Mouse (Mus musculus): ENCODE data around the gene Ccdc153. TPM values are rescaled to one million over a fixed set of nuclear protein-coding genes. Genes with fewer than 3 reads are reported as not detected.

Ccdc153 gene
- polyA plus RNA-seq, 1 experiment, result not detected

- TF ChIP-seq CTCF (IDR thresholded peaks at IDR 0.05; ENCODE audit: low read depth, low read length) (no peak), POLR2A (IDR thresholded peaks at IDR 0.05; ENCODE audit: borderline replicate concordance, low read depth, low read length) (no peak)
- no peak overlapping the region for H3K4me3 ChIP-seq (ENCODE audit: insufficient read depth, low read length)
- peaks cover 21% of the 10 kb centered on the region for H3K4me1 ChIP-seq (ENCODE audit: control insufficient read depth, insufficient read depth, low read length)
- no peak overlapping the region for H3K27ac ChIP-seq (ENCODE audit: insufficient read depth, low read depth, low read length)
These were observed 1.8 kb upstream of the Ccdc153 start for GRCm38 (mm10) chr9:44238501-44239190.

- Histone ChIP-seq H3K4me1 (ENCODE audit: control insufficient read depth, insufficient read depth, low read length) (peaks cover 21% of the 10 kb centered on the region), H3K4me3 (ENCODE audit: insufficient read depth, low read length) (no peak overlapping the region), H3K27ac (ENCODE audit: insufficient read depth, low read depth, low read length) (no peak overlapping the region)
- TF ChIP-seq POLR2A (IDR thresholded peaks at IDR 0.05; ENCODE audit: borderline replicate concordance, low read depth, low read length) (no peak), CTCF (IDR thresholded peaks at IDR 0.05; ENCODE audit: low read depth, low read length) (peak; percentile 95)
These were observed 1.0 kb upstream of the Ccdc153 start for GRCm38 (mm10) chr9:44239447-44239846.

GRCm38 (mm10) chr9:44240911-44241310 lies 435 bp downstream of the Ccdc153 start:
- Histone ChIP-seq H3K4me1 (ENCODE audit: control insufficient read depth, insufficient read depth, low read length) (peaks cover 14% of the 10 kb centered on the region), H3K27ac (ENCODE audit: insufficient read depth, low read depth, low read length) (no peak overlapping the region), H3K4me3 (ENCODE audit: insufficient read depth, low read length) (no peak overlapping the region)
- TF ChIP-seq POLR2A (IDR thresholded peaks at IDR 0.05; ENCODE audit: borderline replicate concordance, low read depth, low read length) (no peak), CTCF (IDR thresholded peaks at IDR 0.05; ENCODE audit: low read depth, low read length) (no peak)

GRCm38 (mm10) chr9:44241418-44241817 lies 942 bp downstream of the Ccdc153 start:
- Histone ChIP-seq H3K4me3 (ENCODE audit: insufficient read depth, low read length) (no peak overlapping the region), H3K27ac (ENCODE audit: insufficient read depth, low read depth, low read length) (no peak overlapping the region), H3K4me1 (ENCODE audit: control insufficient read depth, insufficient read depth, low read length) (peaks cover 11% of the 10 kb centered on the region)
- TF ChIP-seq CTCF (IDR thresholded peaks at IDR 0.05; ENCODE audit: low read depth, low read length) (no peak), POLR2A (IDR thresholded peaks at IDR 0.05; ENCODE audit: borderline replicate concordance, low read depth, low read length) (no peak)

GRCm38 (mm10) chr9:44243621-44244020 lies 3.1 kb downstream of the Ccdc153 start:
- Histone ChIP-seq H3K4me1 (ENCODE audit: control insufficient read depth, insufficient read depth, low read length) (0 out of 2 replicates have a peak, but pooled peaks cover 2% of the 10 kb centered on the region), H3K27ac (ENCODE audit: insufficient read depth, low read depth, low read length) (no peak overlapping the region), H3K4me3 (ENCODE audit: insufficient read depth, low read length) (no peak overlapping the region)
- TF ChIP-seq POLR2A (IDR thresholded peaks at IDR 0.05; ENCODE audit: borderline replicate concordance, low read depth, low read length) (no peak), CTCF (IDR thresholded peaks at IDR 0.05; ENCODE audit: low read depth, low read length) (no peak)

- H3K27ac ChIP-seq (ENCODE audit: insufficient read depth, low read depth, low read length), result no peak overlapping the region
- 0 out of 2 replicates have a peak, but pooled peaks cover 2% of the 10 kb centered on the region for H3K4me1 ChIP-seq (ENCODE audit: control insufficient read depth, insufficient read depth, low read length)
- TF ChIP-seq POLR2A (IDR thresholded peaks at IDR 0.05; ENCODE audit: borderline replicate concordance, low read depth, low read length), result no peak
- no peak for TF ChIP-seq CTCF (IDR thresholded peaks at IDR 0.05; ENCODE audit: low read depth, low read length)
- H3K4me3 ChIP-seq (ENCODE audit: insufficient read depth, low read length), result no peak overlapping the region
These were observed 7.4 kb downstream of the Ccdc153 start for GRCm38 (mm10) chr9:44247907-44248306.

GRCm38 (mm10) chr9:44249181-44250146 lies 9.0 kb downstream of the Ccdc153 start:
- TF ChIP-seq CTCF (IDR thresholded peaks at IDR 0.05; ENCODE audit: low read depth, low read length) (peak; percentile 10; the same call in 1 of the 2 replicates), POLR2A (IDR thresholded peaks at IDR 0.05; ENCODE audit: borderline replicate concordance, low read depth, low read length) (no peak)
- Histone ChIP-seq H3K4me3 (ENCODE audit: insufficient read depth, low read length) (no peak overlapping the region), H3K4me1 (ENCODE audit: control insufficient read depth, insufficient read depth, low read length) (0 out of 2 replicates have a peak, but pooled peaks cover 2% of the 10 kb centered on the region), H3K27ac (ENCODE audit: insufficient read depth, low read depth, low read length) (no peak overlapping the region)

- no peak overlapping the region for H3K4me3 ChIP-seq (ENCODE audit: insufficient read depth, low read length)
- no peak for TF ChIP-seq CTCF (IDR thresholded peaks at IDR 0.05; ENCODE audit: low read depth, low read length)
- TF ChIP-seq POLR2A (IDR thresholded peaks at IDR 0.05; ENCODE audit: borderline replicate concordance, low read depth, low read length), result no peak
- no peak overlapping the region for H3K27ac ChIP-seq (ENCODE audit: insufficient read depth, low read depth, low read length)
- peaks cover 5% of the 10 kb centered on the region for H3K4me1 ChIP-seq (ENCODE audit: control insufficient read depth, insufficient read depth, low read length)
These were observed 10.0 kb downstream of the Ccdc153 start for GRCm38 (mm10) chr9:44250445-44250844.

- Histone ChIP-seq H3K4me3 (ENCODE audit: insufficient read depth, low read length) (no peak within 1 kb of the TSS), H3K27ac (ENCODE audit: insufficient read depth, low read depth, low read length) (no peak within 1 kb of the TSS), H3K4me1 (ENCODE audit: control insufficient read depth, insufficient read depth, low read length) (peaks cover 8% of the 10 kb centered on the region)
- TF ChIP-seq POLR2A (IDR thresholded peaks at IDR 0.05; ENCODE audit: borderline replicate concordance, low read depth, low read length), result no peak
These were observed 10.8 kb downstream of the Ccdc153 start, which contains the start of gene Pdzd3 for GRCm38 (mm10) chr9:44251314-44251713. TSS of gene Pdzd3 (minus strand) at chr9:44251471.

All from bone marrow macrophage, adult 2 months (primary cell).